Mouse (Mus musculus) megakaryocyte progenitor cell, adult 5-6 weeks (primary cell): ENCODE data around the gene Angptl8. TPM values are rescaled to one million over a fixed set of nuclear protein-coding genes. Genes with fewer than 3 reads are reported as not detected.
A peak's percentile ranks its signal among the peaks of the same experiment; 100 is the strongest.

Source experiments
- ATAC-seq: replicated peaks from 2 replicates; pipeline ENCODE4 v1.8.0; 2016; ENCODE audit warnings: mild to moderate bottlenecking, moderate TSS enrichment, inconsistent platforms; ENCODE audit not compliant: poor library complexity
- total RNA-seq, 2 experiments: library from RNA; stranded (forward) in 1 of 2; stranded (reverse) in 1 of 2; fragments of 157-497, 149-512 nt in 1 of 2; fragments of 200-1000 nt in 1 of 2; gene quantifications; 2 replicates each; pipeline versions ENCODE4 v1.2.3 to v1.2.4; 2015 to 2017

The Angptl8 gene
- total RNA-seq, 2 experiments from 2014 or later = 0.22 to 4.0 TPM

DNA sequence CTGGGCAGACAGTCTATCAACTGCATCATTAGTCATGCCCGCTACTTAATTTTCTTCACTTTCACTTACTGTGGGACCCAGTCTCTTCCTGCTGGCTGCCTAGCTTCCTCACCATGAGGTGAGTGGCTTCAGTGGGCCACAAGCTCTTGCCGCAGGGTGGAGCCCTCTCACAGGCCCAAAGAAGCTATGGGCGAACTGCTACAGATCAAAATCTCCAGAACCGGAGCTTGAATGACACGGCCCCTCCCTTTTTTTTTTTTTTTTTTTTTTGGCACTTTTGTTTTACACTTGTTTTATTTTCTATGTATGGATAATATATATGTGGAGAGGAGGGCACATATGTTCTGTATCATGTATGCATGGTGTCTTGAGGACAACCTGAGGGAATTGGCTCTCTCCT lies 24.1 kb upstream of the Angptl8 start:
- peak; percentile 56 for ATAC-seq

DNA sequence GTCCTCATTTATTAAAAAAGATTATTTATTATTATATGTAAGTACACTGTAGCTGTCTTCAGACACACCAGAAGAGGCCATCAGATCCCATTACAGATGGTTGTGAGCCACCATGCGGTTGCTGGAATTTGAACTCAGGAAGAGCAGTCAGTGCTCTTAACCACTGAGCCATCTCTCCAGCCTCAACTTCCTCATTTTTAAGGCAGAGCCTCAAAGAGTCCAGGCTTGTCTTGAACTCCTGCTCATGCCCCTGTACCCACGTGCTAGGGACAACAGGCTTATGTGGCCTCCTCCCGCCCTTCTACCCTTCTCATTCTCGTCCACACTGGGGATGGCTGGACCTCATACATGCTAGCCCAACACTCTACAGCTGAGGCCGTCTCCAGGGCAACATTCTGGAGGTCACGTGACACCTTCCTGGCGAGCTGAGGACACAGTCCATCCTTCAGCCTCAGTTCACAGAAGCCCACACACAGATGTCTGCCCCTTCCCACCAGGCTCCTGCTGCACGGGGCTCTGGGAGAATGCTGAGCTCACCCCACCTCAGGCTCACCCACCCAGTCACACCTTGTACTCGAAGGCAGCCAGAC lies 18.5 kb upstream of the Angptl8 start:
- peak; percentile 60 for ATAC-seq

DNA sequence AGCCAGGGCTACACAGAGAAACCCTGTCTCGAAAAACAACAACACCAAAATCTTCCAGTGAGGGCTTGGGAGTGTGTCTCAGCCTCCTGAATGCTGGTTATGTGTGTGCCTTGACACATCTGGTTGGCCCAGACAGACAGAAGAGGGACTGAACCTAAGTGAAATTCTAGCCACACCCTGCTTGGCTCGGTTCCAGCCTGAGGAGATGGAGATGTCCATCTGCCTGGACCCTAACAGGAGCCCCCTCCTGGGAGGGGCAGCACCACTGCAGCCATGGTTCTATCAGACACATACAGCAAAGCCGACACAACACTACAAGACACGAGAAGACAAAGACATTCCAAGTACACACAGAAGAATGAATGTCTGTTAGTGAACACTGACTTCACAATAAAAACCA lies 17.2 kb upstream of the Angptl8 start:
- no peak for ATAC-seq

DNA sequence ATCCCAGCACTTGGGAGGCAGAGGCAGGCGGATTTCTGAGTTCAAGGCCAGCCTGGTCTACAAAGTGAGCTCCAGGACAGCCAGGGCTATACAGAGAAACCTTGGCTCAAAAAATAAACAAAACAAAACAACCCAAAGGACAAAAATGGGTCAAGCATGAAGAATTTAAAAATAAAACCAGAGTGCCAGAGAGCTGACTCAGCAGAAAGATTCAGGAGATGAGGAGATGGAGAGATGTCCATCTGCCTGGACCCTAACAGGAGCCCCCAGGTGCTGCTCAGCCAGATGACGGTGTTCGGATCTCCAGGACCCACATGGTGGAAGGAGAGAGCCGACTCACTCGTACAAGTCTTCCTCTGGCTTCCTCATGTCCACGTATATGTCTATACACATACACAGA lies 16.7 kb upstream of the Angptl8 start:
- ATAC-seq = no peak

GRCm38 (mm10) chr9:21819181-21819729 lies 16.1 kb upstream of the Angptl8 start:
- no peak for ATAC-seq

GRCm38 (mm10) chr9:21820183-21820582 lies 15.1 kb upstream of the Angptl8 start:
- ATAC-seq = no peak

GRCm38 (mm10) chr9:21822686-21823085 lies 12.6 kb upstream of the Angptl8 start:
- no peak for ATAC-seq

DNA sequence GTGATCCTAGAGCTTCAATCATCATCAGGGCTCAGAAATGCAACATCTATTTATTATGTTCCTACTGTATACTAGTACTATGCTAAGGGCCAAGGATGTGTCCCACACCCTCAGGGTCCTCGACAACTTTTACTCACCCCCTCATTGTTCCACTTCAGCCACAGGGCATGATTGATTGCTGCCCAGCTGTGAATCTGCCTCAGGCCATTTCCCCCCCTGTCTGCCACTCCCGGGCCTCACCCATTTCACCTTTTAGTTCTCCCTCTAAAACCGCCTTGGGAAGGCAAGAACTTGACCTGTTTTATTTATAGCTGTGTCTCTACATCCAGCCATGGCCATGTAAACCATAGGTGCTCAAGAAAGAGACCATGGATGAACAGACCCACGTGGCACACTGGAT lies 11.4 kb upstream of the Angptl8 start:
- ATAC-seq = no peak

GRCm38 (mm10) chr9:21824366-21824765 lies 10.9 kb upstream of the Angptl8 start:
- ATAC-seq = no peak

DNA sequence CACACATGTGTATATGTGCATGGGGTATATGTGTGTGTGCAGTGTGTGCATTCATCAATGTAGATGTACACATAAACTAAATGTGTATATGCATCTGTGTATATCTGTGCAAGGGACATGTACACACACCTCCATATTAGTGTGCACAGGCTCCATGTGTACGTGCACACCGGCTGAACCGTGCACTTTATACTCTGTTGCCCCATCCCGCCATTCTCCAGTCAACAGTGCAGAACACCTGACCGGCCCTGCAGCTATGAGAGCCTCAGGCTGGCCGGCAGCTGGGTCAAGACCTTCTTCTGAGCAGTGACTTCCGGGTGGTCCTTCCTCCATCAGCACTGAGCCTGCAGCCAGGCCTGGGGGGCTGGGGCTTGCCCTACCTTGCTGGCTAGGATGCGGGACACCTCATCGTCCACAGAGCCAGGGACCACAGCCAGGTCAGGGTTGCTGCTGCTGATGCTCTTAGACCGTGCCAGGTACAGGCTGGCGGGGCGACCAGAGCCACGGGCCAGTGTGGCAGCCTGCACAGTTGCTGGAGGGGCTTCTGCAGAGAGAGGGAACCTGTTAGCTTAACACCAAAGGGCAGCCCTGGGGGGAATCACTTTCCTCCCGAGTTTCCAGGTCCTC lies 5.4 kb upstream of the Angptl8 start:
- no peak for ATAC-seq

- no peak for ATAC-seq
Observed at GRCm38 (mm10) chr9:21830461-21830850, 4.9 kb upstream of the Angptl8 start.

DNA sequence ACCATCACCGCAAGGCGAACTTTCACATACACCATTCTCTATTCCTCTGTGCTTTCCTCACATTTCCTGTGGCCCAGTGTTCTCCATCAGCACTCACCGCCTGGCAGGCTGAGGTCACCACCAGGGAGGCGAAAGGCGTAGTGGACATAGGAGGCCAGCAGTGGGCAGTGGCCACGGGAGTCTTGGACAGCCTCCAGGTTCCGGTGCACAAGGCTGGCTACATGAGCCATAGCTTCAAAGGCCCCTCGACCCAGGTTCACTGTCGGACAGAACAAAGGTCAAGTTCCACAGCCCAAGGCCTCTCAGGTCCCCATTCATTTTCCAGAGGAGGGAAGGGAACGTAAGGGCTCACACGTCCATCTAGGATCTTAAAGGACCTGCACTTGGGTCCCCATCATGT lies 4.4 kb upstream of the Angptl8 start:
- no peak for ATAC-seq

DNA sequence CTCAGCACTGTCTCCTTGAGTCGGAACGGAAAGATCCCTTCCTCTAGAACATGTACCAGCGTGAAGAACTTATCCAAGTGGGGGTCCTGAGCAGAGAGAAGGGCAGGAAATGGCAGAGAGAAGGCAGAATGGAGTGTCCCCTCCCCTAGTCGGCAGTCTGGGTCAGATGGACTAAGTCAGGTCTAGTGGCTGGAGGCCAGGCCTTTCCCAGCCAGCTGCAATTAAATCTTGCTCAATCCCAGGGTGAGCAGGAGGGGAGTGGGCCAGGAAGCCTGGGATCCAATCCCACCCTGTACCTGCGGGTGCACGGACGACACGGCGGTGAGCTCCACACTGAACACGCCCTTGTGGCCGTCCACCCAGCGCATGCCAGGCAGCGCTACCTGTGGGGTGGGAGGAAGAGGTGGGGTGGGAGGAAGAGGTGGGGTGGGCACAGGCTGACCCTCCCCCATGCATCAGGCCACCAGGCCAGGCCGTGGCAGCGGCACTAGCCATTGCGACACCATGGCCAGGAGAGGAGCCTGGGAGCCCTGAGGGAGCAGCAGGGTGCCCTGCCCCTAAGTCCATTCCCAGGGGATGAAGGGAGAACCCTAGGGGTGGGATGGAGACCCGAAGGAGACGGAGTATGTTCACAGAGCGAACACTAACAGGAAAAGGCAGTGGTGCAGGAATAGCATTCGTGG lies 3.6 kb upstream of the Angptl8 start:
- ATAC-seq = no peak

- ATAC-seq = no peak
Observed at GRCm38 (mm10) chr9:21837690-21838089, 2.4 kb downstream of the Angptl8 start.

- peak; percentile 82 for ATAC-seq
Observed at GRCm38 (mm10) chr9:21840115-21840787, 4.9 kb downstream of the Angptl8 start.

GRCm38 (mm10) chr9:21841340-21841739 lies 6.0 kb downstream of the Angptl8 start:
- ATAC-seq = no peak

DNA sequence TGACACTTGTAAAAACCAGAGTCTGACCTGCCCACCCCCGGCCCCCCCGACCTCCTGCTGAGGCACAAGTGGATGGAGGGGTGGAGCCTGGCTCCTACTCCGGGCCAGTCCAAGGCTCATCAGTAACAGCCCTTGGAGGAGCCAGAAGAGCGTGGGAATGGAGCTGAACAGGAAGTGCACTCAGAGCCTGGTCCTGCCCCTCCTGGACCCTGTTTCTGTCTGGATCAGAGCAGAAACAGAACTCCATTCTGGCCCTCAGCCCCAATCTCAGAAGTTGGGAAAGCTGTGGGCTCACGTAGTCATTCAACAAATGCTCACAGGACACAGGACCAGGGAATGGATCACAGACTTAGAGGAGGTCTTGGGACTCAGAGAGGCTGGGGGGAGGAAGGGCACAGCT lies 7.1 kb downstream of the Angptl8 start:
- no peak for ATAC-seq

GRCm38 (mm10) chr9:21843086-21843485 lies 7.8 kb downstream of the Angptl8 start:
- no peak for ATAC-seq

DNA sequence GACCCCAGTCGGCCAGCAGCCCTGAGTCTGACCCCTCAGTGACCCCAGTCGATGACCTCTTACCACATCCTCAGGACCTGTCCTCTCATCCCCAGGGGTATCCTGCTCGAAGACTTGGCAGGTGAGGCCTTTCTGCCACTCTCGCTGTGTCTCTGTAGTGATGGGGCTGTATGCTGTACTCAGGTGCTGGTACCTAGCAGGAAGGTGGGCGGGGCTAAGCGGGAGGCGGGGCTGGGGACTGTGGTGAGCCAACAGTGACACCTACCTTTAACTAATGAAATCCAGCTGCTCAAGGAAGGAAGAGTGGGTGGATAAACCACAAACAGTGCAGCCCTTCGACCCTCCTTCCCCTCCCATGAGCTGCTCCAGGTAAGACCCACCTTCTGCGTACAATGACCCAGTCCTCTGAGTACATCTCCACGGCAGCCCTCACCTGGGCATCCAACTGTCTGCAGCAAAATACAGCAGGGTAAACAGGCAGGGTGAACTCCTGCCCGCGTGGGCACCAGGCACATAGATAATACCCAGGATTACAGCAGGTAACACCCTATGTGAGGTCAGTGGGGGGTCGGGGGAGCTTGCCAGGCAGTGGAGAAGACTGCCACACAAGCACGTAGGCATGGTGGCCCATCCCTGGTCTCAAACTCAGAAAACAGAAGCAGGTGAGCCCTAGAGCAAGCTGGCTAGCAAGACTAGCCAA lies 10.2 kb downstream of the Angptl8 start:
- no peak for ATAC-seq

DNA sequence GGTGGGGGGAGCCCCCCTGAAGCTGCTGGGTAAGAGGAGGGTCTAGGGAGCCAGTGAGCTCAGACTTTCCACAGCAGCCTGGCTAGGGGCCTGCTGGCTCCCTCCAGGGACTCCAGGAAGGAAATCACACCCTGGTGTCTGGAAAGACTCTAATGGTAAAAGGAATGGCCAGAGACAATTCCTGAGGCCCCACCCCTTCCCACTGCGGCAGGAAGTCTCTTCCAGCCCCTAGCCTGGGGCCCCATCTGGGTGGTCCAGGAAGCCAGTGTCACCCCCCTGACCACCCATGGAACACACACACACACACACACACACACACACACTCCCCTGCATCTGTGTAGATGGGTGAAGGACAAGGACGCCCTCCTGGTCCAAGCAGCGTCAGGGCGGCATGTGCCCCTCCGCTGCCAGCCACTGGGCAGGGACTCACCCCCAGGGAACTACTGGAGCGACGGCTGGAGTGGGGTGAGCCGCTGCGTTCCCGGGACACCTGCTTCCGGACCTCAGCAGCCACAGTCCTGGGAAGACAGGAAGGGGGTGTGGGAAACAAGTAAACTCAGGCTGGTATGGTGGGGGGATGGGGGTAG lies 11.5 kb downstream of the Angptl8 start:
- no peak for ATAC-seq

DNA sequence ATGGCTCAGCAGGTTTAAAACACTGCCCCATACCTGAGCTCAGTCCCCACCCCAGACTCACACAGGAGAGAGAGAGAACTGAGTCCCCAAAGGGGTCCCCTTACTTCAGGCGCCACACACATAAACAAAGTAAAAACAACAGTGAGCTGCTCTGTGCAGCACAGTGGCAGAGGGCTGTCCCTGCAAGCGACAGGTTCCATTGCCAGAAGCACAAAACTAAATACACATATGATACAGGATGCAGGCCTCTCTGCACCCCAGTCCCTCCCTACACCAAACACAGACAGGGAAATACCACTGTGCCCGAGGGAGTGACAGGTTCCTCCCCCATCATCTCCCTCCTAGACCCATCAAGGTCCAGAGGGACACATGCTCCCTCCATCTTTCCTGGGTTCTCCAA lies 12.1 kb downstream of the Angptl8 start:
- no peak for ATAC-seq
